ENCODE assay signal across 17 mouse cellular contexts in genomic region chr1:124043421-124043820, GRCm38 (mm10). TPM values are rescaled to one million over a fixed set of nuclear protein-coding genes. Genes with fewer than 3 reads are reported as not detected.
DNase-seq lines count a peak whose midpoint lies in the region; ATAC-seq lines count a peak whose summit lies in the region.
"Had no signal": no experiment of that assay in that cellular context is flagged by ENCODE, and none has a peak within 500 bp of the region (broad histone marks: within the 10 kb centered on the region; RNA-seq: fewer than 3 reads in every experiment).

No protein-coding gene starts in this region.

- no peaks in the 10 kb centered on the region for H3K36me3 ChIP-seq in forebrain, embryonic 13.5 days (ENCODE audit: poor library complexity, severe bottlenecking)
- H3K36me3 ChIP-seq in forebrain, embryonic 11.5 days (ENCODE audit: control insufficient read depth, insufficient read depth, low read length), result no peaks in the 10 kb centered on the region
- H3K36me3 ChIP-seq in neural tube, embryonic 12.5 days, result no peaks in the 10 kb centered on the region
- H3K36me3 ChIP-seq in hindbrain, embryonic 16.5 days (ENCODE audit: control insufficient read depth, insufficient read depth, low read length), result no peaks in the 10 kb centered on the region
- H3K36me3 ChIP-seq: intestine, embryonic 15.5 days; limb, embryonic 12.5 days; liver, embryonic 15.5 days had no signal

- H3K4me1 ChIP-seq in forebrain, embryonic 13.5 days, result peaks cover 13% of the 10 kb centered on the region; the same call in 1 of the 2 replicates
- H3K4me1 ChIP-seq in forebrain, embryonic 11.5 days (replicated peaks; ENCODE audit: control insufficient read depth, insufficient read depth, low read length), result peaks cover 4% of the 10 kb centered on the region; the same call in 1 of the 2 replicates
- H3K4me1 ChIP-seq in neural tube, embryonic 12.5 days, result peaks cover 10% of the 10 kb centered on the region
- no peaks in the 10 kb centered on the region for H3K4me1 ChIP-seq in hindbrain, embryonic 16.5 days (ENCODE audit: control insufficient read depth, insufficient read depth, low read depth, low read length)
- H3K4me1 ChIP-seq: liver, embryonic 15.5 days had no signal

- H3K27me3 ChIP-seq in forebrain, embryonic 13.5 days, result peaks cover 30% of the 10 kb centered on the region
- peaks cover 18% of the 10 kb centered on the region for H3K27me3 ChIP-seq in forebrain, embryonic 11.5 days (ENCODE audit: control insufficient read depth, insufficient read depth, low read length)
- H3K27me3 ChIP-seq in neural tube, embryonic 12.5 days (replicated peaks), result peaks cover 38% of the 10 kb centered on the region
- no peaks in the 10 kb centered on the region for H3K27me3 ChIP-seq in hindbrain, embryonic 16.5 days (replicated peaks; ENCODE audit: control insufficient read depth, insufficient read depth, low read length)

- peak overlapping the region; percentile 60; the same call in 1 of the 2 replicates for H3K4me3 ChIP-seq in forebrain, embryonic 13.5 days
- no peak overlapping the region for H3K4me3 ChIP-seq in forebrain, embryonic 11.5 days (ENCODE audit: low read depth, low read length)
- H3K4me3 ChIP-seq in neural tube, embryonic 12.5 days, result no peak overlapping the region
- peak overlapping the region; percentile 76 for H3K4me3 ChIP-seq in hindbrain, embryonic 16.5 days (ENCODE audit: low read length)
- H3K4me3 ChIP-seq: intestine, embryonic 15.5 days; limb, embryonic 12.5 days; liver, embryonic 15.5 days had no signal

- no peak overlapping the region for H3K27ac ChIP-seq in forebrain, embryonic 13.5 days
- H3K27ac ChIP-seq in forebrain, embryonic 11.5 days (ENCODE audit: low read depth, low read length), result no peak overlapping the region
- no peak overlapping the region for H3K27ac ChIP-seq in neural tube, embryonic 12.5 days
- H3K27ac ChIP-seq in hindbrain, embryonic 16.5 days (ENCODE audit: low read depth, low read length), result no peak overlapping the region
- H3K27ac ChIP-seq: intestine, embryonic 15.5 days; limb, embryonic 12.5 days; liver, embryonic 15.5 days; stomach, postnatal 0 days had no signal

- DNase-seq in forebrain, embryonic 11.5 days (ENCODE audit: low spot score), result no peak
- DNase-seq in neural tube, embryonic 10.5 days (ENCODE audit: extremely low spot score, low spot score), result no peak
- DNase-seq in ovary, postnatal 14 days (ENCODE audit: low spot score), result no peak
- DNase-seq in layer of hippocampus, adult 18-20 months (ENCODE audit: low spot score in 2 of 2), result no peak
- no peak for DNase-seq in kidney, adult 18-20 months
- DNase-seq: kidney, postnatal 14 days; layer of hippocampus, postnatal 36 days; lung, postnatal 4 days; thymus, postnatal 36 days had no signal

- no peaks in the 10 kb centered on the region for H3K9me3 ChIP-seq in forebrain, embryonic 13.5 days (replicated peaks)
- no peaks in the 10 kb centered on the region for H3K9me3 ChIP-seq in forebrain, embryonic 11.5 days (ENCODE audit: control insufficient read depth, low read length)
- no peaks in the 10 kb centered on the region for H3K9me3 ChIP-seq in neural tube, embryonic 12.5 days
- no peaks in the 10 kb centered on the region for H3K9me3 ChIP-seq in hindbrain, embryonic 16.5 days (ENCODE audit: control insufficient read depth, low read length)
- H3K9me3 ChIP-seq: intestine, embryonic 15.5 days; limb, embryonic 12.5 days; liver, embryonic 15.5 days had no signal

- 58% methylated on average over 6 of the region's 6 CpGs for WGBS in forebrain, embryonic 13.5 days
- 66% methylated on average over 6 of the region's 6 CpGs for WGBS in forebrain, embryonic 11.5 days
- WGBS in neural tube, embryonic 12.5 days, result 61% methylated on average over 6 of the region's 6 CpGs
- 44% methylated on average over 6 of the region's 6 CpGs for WGBS in hindbrain, embryonic 16.5 days

- peak overlapping the region; percentile 91 for H3K4me2 ChIP-seq in forebrain, embryonic 13.5 days
- H3K4me2 ChIP-seq in forebrain, embryonic 11.5 days (ENCODE audit: low read depth, low read length, severe bottlenecking), result no peak overlapping the region
- peak overlapping the region; percentile 93; the same call in 1 of the 2 replicates for H3K4me2 ChIP-seq in neural tube, embryonic 12.5 days (replicated peaks)
- peak overlapping the region; percentile 75 for H3K4me2 ChIP-seq in hindbrain, embryonic 16.5 days (ENCODE audit: low read length)
- H3K4me2 ChIP-seq: limb, embryonic 12.5 days; liver, embryonic 15.5 days had no signal

- no peak overlapping the region for H3K9ac ChIP-seq in forebrain, embryonic 13.5 days
- no peak overlapping the region for H3K9ac ChIP-seq in forebrain, embryonic 11.5 days (ENCODE audit: low read length)
- no peak overlapping the region for H3K9ac ChIP-seq in neural tube, embryonic 12.5 days
- H3K9ac ChIP-seq in hindbrain, embryonic 16.5 days (ENCODE audit: low read depth, low read length), result peak overlapping the region; percentile 80; the same call in 1 of the 2 replicates
- H3K9ac ChIP-seq: intestine, embryonic 15.5 days; limb, embryonic 12.5 days; liver, embryonic 15.5 days had no signal

- no peak for ATAC-seq in forebrain, embryonic 13.5 days
- ATAC-seq in forebrain, embryonic 11.5 days (replicated peaks; ENCODE audit: low FRiP score), result no peak
- ATAC-seq in neural tube, embryonic 12.5 days (ENCODE audit: low FRiP score, low read depth), result no peak
- ATAC-seq in hindbrain, embryonic 16.5 days, result 0 out of 2 replicates have a peak, but pooled peaks have one; percentile 12
- ATAC-seq: intestine, embryonic 15.5 days had no signal

RNA-seq across cellular contexts. Expression of gene Dpp10, which starts 1.9 kb away (rescaled TPM):
- 2.9 and 3.2 TPM in 2 replicates for polyA plus RNA-seq in forebrain, embryonic 13.5 days (2015; fragmentation: Nextera tagmentation; extraction: Ambion mirVana)
- 0.20 and 0.28 TPM in 2 replicates for polyA plus RNA-seq in forebrain, embryonic 11.5 days (2014; fragmentation: Nextera tagmentation; extraction: Ambion mirVana)
- polyA plus RNA-seq in neural tube, embryonic 12.5 days (2016; fragmentation: Nextera tagmentation; extraction: Ambion mirVana), result 3.4 and 3.8 TPM in 2 replicates
- polyA plus RNA-seq in hindbrain, embryonic 16.5 days (2015; fragmentation: Nextera tagmentation; extraction: Ambion mirVana), result 24.2 and 24.9 TPM in 2 replicates
- total RNA-seq in layer of hippocampus, adult 18-20 months (2021), result 10 to 100 TPM; 36.0 to 38.7 TPM
- polyA plus RNA-seq: heart, postnatal 0 days had no signal

Comparison
In these comparisons a context has a peak if more than half of its experiments do, and no peak if none do; other contexts are left out.
1. H3K4me3 ChIP-seq: peak in forebrain, embryonic 13.5 days (single experiment) and hindbrain, embryonic 16.5 days (single experiment); none in forebrain, embryonic 11.5 days (single experiment) and neural tube, embryonic 12.5 days (single experiment).